Mouse (Mus musculus): ENCODE data around the gene Kyat3. TPM values are rescaled to one million over a fixed set of nuclear protein-coding genes. Genes with fewer than 3 reads are reported as not detected.

Kyat3 gene
- polyA plus RNA-seq (2012; rRNA removed; ENCODE audit: low replicate concordance) = 2.6 and 8.3 TPM in 2 replicates

GRCm38 (mm10) chr3:142700442-142701322, at the start of gene Kyat3:
Gene Kyat3 (plus strand): TSS chr3:142701051.

GRCm38 (mm10) chr3:142764995-142765777, 64.3 kb downstream of the Kyat3 start, which contains the start of gene Gtf2b:
Gene Gtf2b (plus strand): TSS chr3:142765045.

Other genes starting within 250 kb of the Kyat3 start
- 2.9 and 4.8 TPM in 2 replicates for gene Gbp5, start 207.1 kb upstream of the Kyat3 start, polyA plus RNA-seq (2012; rRNA removed; ENCODE audit: low replicate concordance)
- 2.9 and 4.7 TPM in 2 replicates for gene Gbp7, start 170.7 kb upstream of the Kyat3 start, polyA plus RNA-seq (2012; rRNA removed; ENCODE audit: low replicate concordance)
- 36.7 and 54.5 TPM in 2 replicates for gene Gbp3, start 141.0 kb upstream of the Kyat3 start, polyA plus RNA-seq (2012; rRNA removed; ENCODE audit: low replicate concordance)
- 0.26 and 0.96 TPM in 2 replicates for gene Gbp2b, start 106.2 kb upstream of the Kyat3 start, polyA plus RNA-seq (2012; rRNA removed; ENCODE audit: low replicate concordance)
- 18.6 and 43.2 TPM in 2 replicates for gene Gbp2, start 80.4 kb upstream of the Kyat3 start, polyA plus RNA-seq (2012; rRNA removed; ENCODE audit: low replicate concordance)
- 11.0 and 21.1 TPM in 2 replicates for gene Gtf2b, start 64.0 kb downstream of the Kyat3 start, polyA plus RNA-seq (2012; rRNA removed; ENCODE audit: low replicate concordance)
- 13.0 and 46.2 TPM in 2 replicates for gene Pkn2, start 181.0 kb downstream of the Kyat3 start, polyA plus RNA-seq (2012; rRNA removed; ENCODE audit: low replicate concordance)